ENCODE assay signal across 14 mouse cellular contexts in the genomic region with DNA sequence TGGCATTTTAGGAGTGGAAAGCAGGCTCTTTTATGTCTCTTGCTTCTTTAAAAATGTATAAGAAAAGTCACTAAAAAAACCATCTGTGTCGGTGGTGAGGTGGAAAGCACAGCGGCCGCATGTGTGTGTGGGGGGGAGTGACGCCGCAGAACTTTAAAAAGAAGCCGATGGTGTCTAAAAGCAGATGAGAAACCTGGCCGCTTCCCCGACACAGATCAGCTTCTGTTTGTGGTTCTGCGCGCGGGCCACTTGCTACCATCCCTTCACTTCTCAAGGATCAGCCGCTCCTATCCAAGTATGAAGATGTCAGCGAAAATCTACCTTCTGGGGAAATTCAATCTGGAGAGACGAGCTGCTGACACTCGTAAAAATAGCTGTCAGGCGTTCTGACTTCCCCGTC. TPM values are rescaled to one million over a fixed set of nuclear protein-coding genes. Genes with fewer than 3 reads are reported as not detected.
A peak's percentile ranks its signal among the peaks of the same experiment; 100 is the strongest.
DNase-seq lines count a peak whose midpoint lies in the region; ATAC-seq and TF ChIP-seq lines count a peak whose summit lies in the region.
"Had no signal": no experiment of that assay in that cellular context is flagged by ENCODE, and none has a peak within 500 bp of the region (broad histone marks: within the 10 kb centered on the region; RNA-seq: fewer than 3 reads in every experiment).

No protein-coding gene starts in this region.

- TF ChIP-seq POLR2A in kidney, adult 2 months (IDR thresholded peaks at IDR 0.05; ENCODE audit: low read depth, low read length) = no peak
- no peak for TF ChIP-seq POLR2A in olfactory bulb, adult 2 months (IDR thresholded peaks at IDR 0.05; ENCODE audit: insufficient read depth, low read depth, low read length)

- no peaks in the 10 kb centered on the region for H3K27me3 ChIP-seq in kidney, postnatal 0 days (ENCODE audit: insufficient read depth, low read length)
- no peaks in the 10 kb centered on the region; the same call in 1 of the 2 replicates for H3K27me3 ChIP-seq in kidney, adult 2 months (replicated peaks; ENCODE audit: control insufficient read depth, insufficient read depth, low read length)
- H3K27me3 ChIP-seq in embryonic facial prominence, embryonic 14.5 days (replicated peaks; ENCODE audit: control insufficient read depth, insufficient read depth, low read length) = no peaks in the 10 kb centered on the region

- no peak for ATAC-seq in kidney, postnatal 0 days (replicated peaks; ENCODE audit: low FRiP score, low read depth)
- no peak for ATAC-seq in embryonic facial prominence, embryonic 14.5 days (ENCODE audit: low read depth)
- ATAC-seq: liver, postnatal 0 days had no signal

- no peaks in the 10 kb centered on the region for H3K9me3 ChIP-seq in kidney, postnatal 0 days (replicated peaks; ENCODE audit: low read length)
- H3K9me3 ChIP-seq in embryonic facial prominence, embryonic 14.5 days (ENCODE audit: control insufficient read depth, low read length) = no peaks in the 10 kb centered on the region

- no peak overlapping the region for H3K4me3 ChIP-seq in kidney, postnatal 0 days (replicated peaks; ENCODE audit: low read depth, low read length)
- H3K4me3 ChIP-seq in kidney, adult 2 months (ENCODE audit: insufficient read depth, low read depth, low read length) = no peak overlapping the region
- no peak overlapping the region for H3K4me3 ChIP-seq in embryonic facial prominence, embryonic 14.5 days (ENCODE audit: low read depth, low read length)
- no peak overlapping the region for H3K4me3 ChIP-seq in olfactory bulb, adult 2 months (ENCODE audit: insufficient read depth, low read depth, low read length)

- H3K4me2 ChIP-seq in kidney, postnatal 0 days (ENCODE audit: low read length) = peak overlapping the region; percentile 32
- peak overlapping the region; percentile 30 for H3K4me2 ChIP-seq in embryonic facial prominence, embryonic 14.5 days (ENCODE audit: low read depth, low read length)

- no peak for TF ChIP-seq CTCF in kidney, postnatal 0 days (IDR thresholded peaks at IDR 0.05; ENCODE audit: low read depth)
- TF ChIP-seq CTCF in kidney, adult 2 months (conservative IDR thresholded peaks at IDR 0.05; ENCODE audit: insufficient read depth, insufficient read length, low read depth, low read length) = no peak
- TF ChIP-seq CTCF in olfactory bulb, adult 2 months (IDR thresholded peaks at IDR 0.05; ENCODE audit: insufficient read depth, low read depth, low read length) = 0 out of 2 replicates have a peak, but pooled peaks have one; percentile 8

- H3K4me1 ChIP-seq in kidney, postnatal 0 days (replicated peaks; ENCODE audit: insufficient read depth, low read length) = no peaks in the 10 kb centered on the region
- H3K4me1 ChIP-seq in kidney, adult 2 months (ENCODE audit: control insufficient read depth, insufficient read depth, low read length) = no peaks in the 10 kb centered on the region
- no peaks in the 10 kb centered on the region; the same call in 1 of the 2 replicates for H3K4me1 ChIP-seq in embryonic facial prominence, embryonic 14.5 days (ENCODE audit: control insufficient read depth, insufficient read depth, low read length)
- H3K4me1 ChIP-seq in olfactory bulb, adult 2 months (ENCODE audit: control insufficient read depth, insufficient read depth, low read length) = no peaks in the 10 kb centered on the region

- no peak overlapping the region for H3K9ac ChIP-seq in kidney, postnatal 0 days (ENCODE audit: low read depth, low read length)
- peak overlapping the region; percentile 32; the same call in 1 of the 2 replicates for H3K9ac ChIP-seq in embryonic facial prominence, embryonic 14.5 days (ENCODE audit: low read depth, low read length)
- H3K9ac ChIP-seq: liver, postnatal 0 days had no signal

- DNase-seq in kidney, postnatal 0 days (ENCODE audit: low spot score) = peak; percentile 37
- no peak for DNase-seq in kidney, adult 2 months
- no peak for DNase-seq in embryonic facial prominence, embryonic 14.5 days (ENCODE audit: low spot score)
- DNase-seq in left cerebral cortex, adult 18-20 months (ENCODE audit: low spot score in 2 of 2) = peak; percentile 69 to 82
- no peak for DNase-seq in cerebellum, adult 8-10 months
- no peak for DNase-seq in urinary bladder, postnatal 14 days (ENCODE audit: low spot score)
- DNase-seq in kidney, adult 8-10 months = no peak
- DNase-seq: heart, postnatal 4 days; kidney, postnatal 4 days; liver, postnatal 0 days; retina, postnatal 1 day had no signal

- H3K27ac ChIP-seq in kidney, postnatal 0 days = no peak overlapping the region
- H3K27ac ChIP-seq in kidney, adult 2 months (ENCODE audit: insufficient read depth, low read depth, low read length) = no peak overlapping the region
- H3K27ac ChIP-seq in embryonic facial prominence, embryonic 14.5 days (replicated peaks; ENCODE audit: low read depth, low read length) = no peak overlapping the region
- H3K27ac ChIP-seq in olfactory bulb, adult 2 months (ENCODE audit: insufficient read depth, low read depth, low read length) = no peak overlapping the region

- 23% methylated on average over 17 of the region's 17 CpGs for WGBS in kidney, postnatal 0 days
- 28% methylated on average over 17 of the region's 17 CpGs for WGBS in kidney, adult 2 months
- 43% methylated on average over 17 of the region's 17 CpGs for WGBS in embryonic facial prominence, embryonic 14.5 days
- 86% methylated on average over 17 of the region's 17 CpGs for WGBS in olfactory bulb, adult 2 months

- no peaks in the 10 kb centered on the region for H3K36me3 ChIP-seq in kidney, postnatal 0 days (ENCODE audit: insufficient read depth, low read length)
- no peaks in the 10 kb centered on the region for H3K36me3 ChIP-seq in kidney, adult 2 months (ENCODE audit: control insufficient read depth, insufficient read depth, low read length)
- H3K36me3 ChIP-seq in embryonic facial prominence, embryonic 14.5 days (ENCODE audit: control insufficient read depth, insufficient read depth, low read length) = no peaks in the 10 kb centered on the region

RNA-seq across cellular contexts. Expression of a gene that starts 45.5 kb away (rescaled TPM):
- not detected in 2 replicates for polyA plus RNA-seq in kidney, postnatal 0 days (2015; fragmentation: Nextera tagmentation; extraction: Ambion mirVana)
- polyA plus RNA-seq in kidney, adult 2 months (2012; rRNA removed) = 10.5 TPM in 1 of 2 replicates, not detected in the other
- 0.71 and 1.4 TPM in 2 replicates for polyA plus RNA-seq in embryonic facial prominence, embryonic 14.5 days (2014; fragmentation: Nextera tagmentation; extraction: Ambion mirVana)
- under 1 TPM; 0.82 to 0.93 TPM for total RNA-seq in left cerebral cortex, adult 18-20 months (2021)
- not detected in 2 replicates for polyA plus RNA-seq in olfactory bulb, adult 2 months (2012; ENCODE audit: insufficient read depth, insufficient read length, low replicate concordance, missing spikeins)
- polyA plus RNA-seq: liver, postnatal 0 days; testis, adult 2 months had no signal

RNA-seq across cellular contexts. Expression of a gene that starts 47.3 kb away (rescaled TPM):
- 0.01 and 0.05 TPM in 2 replicates for polyA plus RNA-seq in kidney, postnatal 0 days (2015; fragmentation: Nextera tagmentation; extraction: Ambion mirVana)
- 0.01 and 0.02 TPM in 2 replicates for polyA plus RNA-seq in kidney, adult 2 months (2012; rRNA removed)
- polyA plus RNA-seq in embryonic facial prominence, embryonic 14.5 days (2014; fragmentation: Nextera tagmentation; extraction: Ambion mirVana) = 368 and 488 TPM in 2 replicates
- 1 to 10 TPM; 4.1 to 4.2 TPM for total RNA-seq in left cerebral cortex, adult 18-20 months (2021)
- not detected in 2 replicates for polyA plus RNA-seq in olfactory bulb, adult 2 months (2012; ENCODE audit: insufficient read depth, insufficient read length, low replicate concordance, missing spikeins)
- polyA plus RNA-seq: gonadal fat pad, adult 2 months had no signal

Comparison
In these comparisons a context has a peak if more than half of its experiments do, and no peak if none do; other contexts are left out.
1. DNase-seq: peak in kidney, postnatal 0 days (single experiment) and left cerebral cortex, adult 18-20 months (2 of 2); none in kidney, adult 2 months (single experiment), embryonic facial prominence, embryonic 14.5 days (single experiment), cerebellum, adult 8-10 months (single experiment), urinary bladder, postnatal 14 days (single experiment) and kidney, adult 8-10 months (0 of 2).
2. RNA of a gene that starts 47.3 kb away (polyA plus RNA-seq): 368 to 488 TPM in embryonic facial prominence, embryonic 14.5 days; 0.01 to 0.02 TPM in kidney, adult 2 months, 0.01 to 0.05 TPM in kidney, postnatal 0 days and not detected in olfactory bulb, adult 2 months; every median in the first group is over 100 times any median in the second.